Mouse (Mus musculus) liver, embryonic 14.5 days (tissue): ENCODE data around the gene Cdx2.

Experiments used
- CTCF ChIP-seq: IDR thresholded peaks from 2 replicates; pipeline ENCODE4 v1.5.1; 2016; ENCODE audit warnings: antibody characterized with exemption, low read depth, control low read depth
- EP300 ChIP-seq: IDR thresholded peaks from 2 replicates; pipeline ENCODE4 v1.6.1; 2016; ENCODE audit warnings: antibody characterized with exemption, low read depth

- TF ChIP-seq EP300 (no peak), CTCF (no peak)
These were observed 33.8 kb upstream of the Cdx2 start for GRCm38 (mm10) chr5:147340741-147341414.
